Mouse (Mus musculus) embryonic facial prominence, embryonic 11.5 days (tissue): ENCODE measurements around the gene Exosc5. TPM values are rescaled to one million over a fixed set of nuclear protein-coding genes. Genes with fewer than 3 reads are reported as not detected.

Experiments
- ATAC-seq: fragments of 200-750 bp; cut with Nextera tagmentation; replicated peaks from 2 replicates; pipeline ENCODE4 v1.8.0; 2017; ENCODE audit warnings: low read depth; ENCODE audit not compliant: insufficient number of reproducible peaks, low FRiP score, low TSS enrichment
- DNase-seq: peaks from one replicate; pipeline ENCODE4 v3.0.0-alpha.2; 2015; ENCODE audit warnings: low spot score
- H3K27ac ChIP-seq: fragments of 300-500 bp; sonication (generic); replicated peaks from 2 replicates; pipeline ENCODE4 v1.5.1; 2014; ENCODE audit warnings: mild to moderate bottlenecking, low read depth, low read length, control low read depth
- H3K27me3 ChIP-seq: fragments of 300-500 bp; sonication (generic); 2 replicates; pipeline ENCODE4 v1.6.1; 2014; ENCODE audit warnings: mild to moderate bottlenecking, low read length, moderate library complexity, mixed read lengths; ENCODE audit not compliant: control insufficient read depth, insufficient read depth
- H3K36me3 ChIP-seq: fragments of 300-500 bp; sonication (generic); replicated peaks from 2 replicates; pipeline ENCODE4 v1.6.1; 2014; ENCODE audit warnings: low read depth, mild to moderate bottlenecking, low read length, moderate library complexity, mixed read lengths; ENCODE audit not compliant: control insufficient read depth, insufficient read depth
- H3K4me1 ChIP-seq: fragments of 300-500 bp; sonication (generic); 2 replicates; pipeline ENCODE4 v1.6.1; 2014; ENCODE audit warnings: low read length, mixed read lengths; ENCODE audit not compliant: control insufficient read depth, insufficient read depth
- H3K4me2 ChIP-seq: fragments of 300-500 bp; sonication (generic); 2 replicates; pipeline ENCODE4 v1.6.1; 2014; ENCODE audit warnings: low read depth, mild to moderate bottlenecking, control low read depth, low read length, moderate library complexity
- H3K4me3 ChIP-seq: fragments of 300-500 bp; sonication (generic); 2 replicates; pipeline ENCODE4 v1.5.1; 2014; ENCODE audit warnings: low read depth, low read length, control low read depth
- H3K9ac ChIP-seq: fragments of 300-500 bp; sonication (generic); replicated peaks from 2 replicates; pipeline ENCODE4 v1.6.1; 2014; ENCODE audit warnings: mild to moderate bottlenecking, control low read depth, low read length
- H3K9me3 ChIP-seq: fragments of 300-500 bp; sonication (generic); replicated peaks from 2 replicates; pipeline ENCODE4 v1.6.1; 2016; ENCODE audit warnings: mild to moderate bottlenecking, low read length, inconsistent platforms, mixed read lengths; ENCODE audit not compliant: control insufficient read depth
- WGBS: fragments of 180-500 bp; shearing (Covaris S2); extraction: QIAGEN DNeasy Blood & Tissue Kit; methylation state at CpG from one replicate; pipeline ENCODE4 v1.1.7; 2014; 5-methylcytosine and 5-hydroxymethylcytosine counted together
- polyA plus RNA-seq: library from polyadenylated mRNA; unstranded; fragments of >200 nt; fragmentation: Nextera tagmentation; extraction: Ambion mirVana; gene quantifications from 2 replicates; pipeline ENCODE4 v1.2.1, GENCODE M21; 2014

Exosc5 gene
- polyA plus RNA-seq, 1 experiment from 2014 or later: 63.1 TPM

- Histone ChIP-seq H3K27ac (no peak within 1 kb of the TSS), H3K9ac (peak within 1 kb of the TSS; percentile 43), H3K9me3 (no peaks in the 10 kb centered on the region), H3K4me1 (no peaks in the 10 kb centered on the region), H3K4me3 (peak within 1 kb of the TSS; percentile 20), H3K4me2 (peak within 1 kb of the TSS; percentile 68), H3K36me3 (no peaks in the 10 kb centered on the region; the same call in 1 of the 2 replicates), H3K27me3 (no peaks in the 10 kb centered on the region; the same call in 1 of the 2 replicates)
- ATAC-seq (peak; percentile 33; the same call in 1 of the 2 replicates), DNase-seq (no peak)
- 18% methylated on average over 29 of the region's 29 CpGs for WGBS
Observed at GRCm38 (mm10) chr7:25626509-25627430, 32.2 kb upstream of the Exosc5 start, which contains the start of gene B3gnt8. Gene B3gnt8 (plus strand): TSS chr7:25626654.

- Histone ChIP-seq H3K27ac (no peak overlapping the region), H3K4me3 (peak overlapping the region; percentile 20), H3K36me3 (no peaks in the 10 kb centered on the region), H3K4me1 (no peaks in the 10 kb centered on the region), H3K4me2 (peak overlapping the region; percentile 68), H3K27me3 (no peaks in the 10 kb centered on the region; the same call in 1 of the 2 replicates), H3K9me3 (no peaks in the 10 kb centered on the region), H3K9ac (peak overlapping the region; percentile 43)
- WGBS: 18% methylated on average over 37 of the region's 38 CpGs
- ATAC-seq (no peak), DNase-seq (peak; percentile 61)
Observed at GRCm38 (mm10) chr7:25627431-25628322, 31.3 kb upstream of the Exosc5 start.

GRCm38 (mm10) chr7:25628323-25628620 is 30.7 kb upstream of the Exosc5 start:
- Histone ChIP-seq H3K9ac (no peak overlapping the region; the same call in 1 of the 2 replicates), H3K27ac (no peak overlapping the region), H3K4me2 (peak overlapping the region; percentile 68), H3K36me3 (no peaks in the 10 kb centered on the region), H3K9me3 (no peaks in the 10 kb centered on the region), H3K27me3 (no peaks in the 10 kb centered on the region; the same call in 1 of the 2 replicates), H3K4me1 (no peaks in the 10 kb centered on the region), H3K4me3 (no peak overlapping the region)
- 53% methylated on average over 8 of the region's 8 CpGs for WGBS
- DNase-seq (no peak), ATAC-seq (no peak)

GRCm38 (mm10) chr7:25632679-25633078 is 26.3 kb upstream of the Exosc5 start:
- 89% methylated on average over 5 of the region's 5 CpGs for WGBS
- no peak overlapping the region for H3K9ac ChIP-seq
- no peak overlapping the region for H3K27ac ChIP-seq
- DNase-seq: no peak
- H3K4me2 ChIP-seq: no peak overlapping the region
- H3K9me3 ChIP-seq: no peaks in the 10 kb centered on the region
- H3K4me1 ChIP-seq: no peaks in the 10 kb centered on the region
- no peak for ATAC-seq
- H3K27me3 ChIP-seq: no peaks in the 10 kb centered on the region; the same call in 1 of the 2 replicates
- no peak overlapping the region for H3K4me3 ChIP-seq
- no peaks in the 10 kb centered on the region for H3K36me3 ChIP-seq

- DNase-seq: no peak
- Histone ChIP-seq H3K9me3 (no peaks in the 10 kb centered on the region), H3K4me3 (no peak overlapping the region), H3K4me2 (no peak overlapping the region), H3K27me3 (no peaks in the 10 kb centered on the region), H3K4me1 (no peaks in the 10 kb centered on the region), H3K27ac (no peak overlapping the region), H3K36me3 (no peaks in the 10 kb centered on the region), H3K9ac (no peak overlapping the region)
- WGBS: 73% methylated on average over 3 of the region's 3 CpGs
- no peak for ATAC-seq
Observed at GRCm38 (mm10) chr7:25636373-25636772, 22.6 kb upstream of the Exosc5 start.

- Histone ChIP-seq H3K27me3 (no peaks in the 10 kb centered on the region), H3K9ac (no peak overlapping the region), H3K9me3 (no peaks in the 10 kb centered on the region), H3K4me3 (no peak overlapping the region), H3K36me3 (no peaks in the 10 kb centered on the region), H3K27ac (no peak overlapping the region), H3K4me2 (no peak overlapping the region), H3K4me1 (no peaks in the 10 kb centered on the region)
- WGBS: 90% methylated on average over 5 of the region's 5 CpGs
- ATAC-seq: no peak
- no peak for DNase-seq
Observed at GRCm38 (mm10) chr7:25637099-25637498, 21.9 kb upstream of the Exosc5 start.

- H3K27ac ChIP-seq: no peak overlapping the region
- no peak overlapping the region for H3K9ac ChIP-seq
- WGBS: 97% methylated on average over 4 of the region's 4 CpGs
- H3K4me2 ChIP-seq: no peak overlapping the region
- H3K36me3 ChIP-seq: no peaks in the 10 kb centered on the region
- ATAC-seq (no peak), DNase-seq (no peak)
- H3K4me3 ChIP-seq: no peak overlapping the region
- no peaks in the 10 kb centered on the region for H3K4me1 ChIP-seq
- H3K27me3 ChIP-seq: no peaks in the 10 kb centered on the region
- no peaks in the 10 kb centered on the region for H3K9me3 ChIP-seq
Observed at GRCm38 (mm10) chr7:25639754-25640153, 19.2 kb upstream of the Exosc5 start.
